Mouse (Mus musculus) kidney, embryonic 14.5 days (tissue): ENCODE measurements at regions not wholly inside any gene's neighbourhood (a gene's known extent, or its start where the extent isn't known, plus 50 kb on each side); places are given as distances from the start of the nearest gene placed in this dataset.

Experiments
- ATAC-seq: fragments of 200-750 bp; cut with Nextera tagmentation; 2 replicates; pipeline ENCODE4 v1.8.0; 2017; ENCODE audit warnings: moderate number of reproducible peaks, mild to moderate bottlenecking, moderate TSS enrichment, moderate library complexity; ENCODE audit not compliant: low FRiP score, low TSS enrichment
- H3K27ac ChIP-seq: fragments of 300-500 bp; sonication (generic); 2 replicates; pipeline ENCODE4 v1.5.1; 2014; ENCODE audit warnings: low read depth, mild to moderate bottlenecking, low read length, moderate library complexity, mixed read lengths
- H3K27me3 ChIP-seq: fragments of 300-500 bp; sonication (generic); 2 replicates; pipeline ENCODE4 v1.6.1; 2014; ENCODE audit warnings: mild to moderate bottlenecking, low read length; ENCODE audit not compliant: control insufficient read depth, insufficient read depth
- H3K36me3 ChIP-seq: fragments of 300-500 bp; sonication (generic); 2 replicates; pipeline ENCODE4 v1.6.1; 2014; ENCODE audit warnings: low read length, mixed read lengths; ENCODE audit not compliant: control insufficient read depth, insufficient read depth
- H3K4me1 ChIP-seq: fragments of 300-500 bp; sonication (generic); 2 replicates; pipeline ENCODE4 v1.6.1; 2014; ENCODE audit warnings: low read length, mixed read lengths; ENCODE audit not compliant: control insufficient read depth, insufficient read depth
- H3K4me2 ChIP-seq: fragments of 300-500 bp; sonication (generic); replicated peaks from 2 replicates; pipeline ENCODE4 v1.6.1; 2014; ENCODE audit warnings: low read depth, mild to moderate bottlenecking, low read length
- H3K4me3 ChIP-seq: fragments of 300-500 bp; sonication (generic); 2 replicates; pipeline ENCODE4 v1.5.1; 2014; ENCODE audit warnings: mild to moderate bottlenecking, low read length
- H3K9ac ChIP-seq: fragments of 300-500 bp; sonication (generic); 2 replicates; pipeline ENCODE4 v1.6.1; 2014; ENCODE audit warnings: low read depth, mild to moderate bottlenecking, low read length, moderate library complexity
- H3K9me3 ChIP-seq: fragments of 300-500 bp; sonication (generic); 2 replicates; pipeline ENCODE4 v1.6.1; 2016; ENCODE audit warnings: low read length; ENCODE audit not compliant: control insufficient read depth
- WGBS: fragments of 180-500 bp; shearing (Covaris S2); extraction: QIAGEN DNeasy Blood & Tissue Kit; methylation state at CpG from one replicate; pipeline ENCODE4 v1.1.7; 2014; 5-methylcytosine and 5-hydroxymethylcytosine counted together

GRCm38 (mm10) chr14:113765406-113765805 lies 451.0 kb downstream of the Tpm3-rs7 start:
- 68% methylated on average over 2 of the region's 2 CpGs for WGBS
- ATAC-seq = peak; percentile 43; the same call in 1 of the 2 replicates
- H3K4me1 ChIP-seq = no peaks in the 10 kb centered on the region

More at GRCm38 (mm10) chr14:113765406-113765805, 451.0 kb downstream of the Tpm3-rs7 start:
- no peak overlapping the region for H3K4me2 ChIP-seq
- no peaks in the 10 kb centered on the region for H3K9me3 ChIP-seq
- H3K27me3 ChIP-seq = no peaks in the 10 kb centered on the region
- no peak overlapping the region for H3K9ac ChIP-seq
- no peak overlapping the region for H3K27ac ChIP-seq
- H3K4me3 ChIP-seq = no peak overlapping the region
- no peaks in the 10 kb centered on the region for H3K36me3 ChIP-seq
